Mouse (Mus musculus) right cerebral cortex, postnatal 36 days (tissue): ENCODE data around the gene Rsad1.

ENCODE experiments used
- DNase-seq, 2 experiments: peaks; one replicate each; pipeline ENCODE4 v3.0.0; 2022; ENCODE audit warnings: low spot score in 2 of 2, mixed read lengths in 1 of 2

Gene Rsad1

DNA sequence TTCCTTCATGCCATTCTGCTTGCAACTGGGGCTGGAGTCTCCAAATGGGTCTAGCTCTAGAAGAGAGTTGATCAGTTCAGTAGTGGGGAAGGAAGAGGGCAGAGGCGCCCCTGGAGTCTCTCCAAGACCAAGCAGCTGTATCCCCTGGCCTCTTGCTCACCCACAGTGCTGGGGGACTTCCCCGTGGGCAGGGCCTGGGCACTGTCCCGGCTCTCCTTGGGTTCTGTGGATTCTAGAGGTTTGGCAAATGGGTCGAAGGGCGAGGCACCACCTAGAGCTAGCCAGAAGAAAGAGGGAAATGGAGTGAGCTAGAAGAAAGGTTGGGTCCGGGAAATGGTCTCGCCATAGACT lies 57.3 kb downstream of the Rsad1 start:
- DNase-seq = no peak

DNA sequence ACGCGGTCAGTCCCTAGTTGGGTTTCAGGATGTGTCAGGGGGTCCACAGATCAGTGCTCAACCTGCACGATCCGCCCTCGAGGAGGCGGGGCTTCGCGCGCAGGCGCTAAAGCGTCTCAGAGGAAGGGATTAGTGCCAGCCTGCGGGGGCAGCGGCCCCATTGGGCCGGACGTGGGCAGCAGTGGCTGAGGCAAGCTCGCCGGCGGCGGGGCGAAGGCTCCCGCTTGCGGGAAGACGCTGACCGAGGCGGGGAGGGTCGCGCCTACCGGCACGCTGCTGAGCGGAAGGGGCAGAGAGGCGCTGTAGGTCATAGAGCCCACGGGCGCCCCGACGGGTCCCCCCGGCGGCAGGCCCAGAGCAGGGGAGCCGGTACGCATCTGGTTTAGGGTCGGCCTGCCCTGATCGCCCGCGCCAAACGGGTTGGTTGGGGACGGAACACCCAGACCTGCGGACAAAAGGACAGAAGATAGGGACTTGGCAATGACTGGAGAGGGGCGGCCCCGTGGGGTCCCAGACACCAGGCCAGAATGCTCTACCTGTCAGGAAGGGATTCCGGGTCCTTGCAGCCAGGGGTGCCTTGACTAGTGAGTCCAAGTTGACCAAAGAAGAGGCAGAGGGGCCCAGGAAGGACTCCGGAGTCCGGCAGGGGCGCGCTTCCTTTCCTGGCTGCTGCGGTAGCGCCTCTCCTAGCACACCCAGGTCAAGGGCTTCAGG lies 57.9 kb downstream of the Rsad1 start:
- no peak for DNase-seq
